Mouse (Mus musculus) forebrain, embryonic 13.5 days (tissue): ENCODE results near the gene Kxd1. TPM values are rescaled to one million over a fixed set of nuclear protein-coding genes. Genes with fewer than 3 reads are reported as not detected.

Source experiments
- ATAC-seq: fragments of 200-750 bp; cut with Nextera tagmentation; 2 replicates; pipeline ENCODE4 v1.8.0; 2017
- H3K27ac ChIP-seq: fragments of 300-500 bp; sonication (generic); 2 replicates; pipeline ENCODE4 v1.5.1; 2015; ENCODE audit warnings: inconsistent platforms, mild to moderate bottlenecking, moderate library complexity
- H3K27me3 ChIP-seq: fragments of 300-500 bp; sonication (generic); 2 replicates; pipeline ENCODE4 v1.6.1; 2015; ENCODE audit warnings: mild to moderate bottlenecking, inconsistent platforms
- H3K36me3 ChIP-seq: fragments of 300-500 bp; sonication (generic); 2 replicates; pipeline ENCODE4 v1.6.1; 2015; ENCODE audit warnings: mild to moderate bottlenecking, inconsistent platforms; ENCODE audit not compliant: poor library complexity, severe bottlenecking
- H3K4me1 ChIP-seq: fragments of 300-500 bp; sonication (generic); 2 replicates; pipeline ENCODE4 v1.6.1; 2015; ENCODE audit warnings: inconsistent platforms
- H3K4me2 ChIP-seq: fragments of 300-500 bp; sonication (generic); 2 replicates; pipeline ENCODE4 v1.6.1; 2015; ENCODE audit warnings: inconsistent platforms, mild to moderate bottlenecking, moderate library complexity
- H3K4me3 ChIP-seq: fragments of 300-500 bp; sonication (generic); 2 replicates; pipeline ENCODE4 v1.5.1; 2015; ENCODE audit warnings: mild to moderate bottlenecking, inconsistent platforms
- H3K9ac ChIP-seq: fragments of 300-500 bp; sonication (generic); 2 replicates; pipeline ENCODE4 v1.6.1; 2015; ENCODE audit warnings: mild to moderate bottlenecking, inconsistent platforms
- H3K9me3 ChIP-seq: fragments of 300-500 bp; sonication (generic); replicated peaks from 2 replicates; pipeline ENCODE4 v1.6.1; 2016; ENCODE audit warnings: inconsistent platforms
- WGBS: fragments of 180-500 bp; shearing (Covaris S2); methylation state at CpG from one replicate; pipeline ENCODE4 v1.1.7; 2015; 5-methylcytosine and 5-hydroxymethylcytosine counted together
- polyA plus RNA-seq: library from polyadenylated mRNA; unstranded; fragments of >200 nt; fragmentation: Nextera tagmentation; extraction: Ambion mirVana; gene quantifications from 2 replicates; pipeline ENCODE4 v1.2.1, GENCODE M21; 2015

Kxd1 gene
- polyA plus RNA-seq, 1 experiment from 2014 or later = 53.6 TPM

DNA sequence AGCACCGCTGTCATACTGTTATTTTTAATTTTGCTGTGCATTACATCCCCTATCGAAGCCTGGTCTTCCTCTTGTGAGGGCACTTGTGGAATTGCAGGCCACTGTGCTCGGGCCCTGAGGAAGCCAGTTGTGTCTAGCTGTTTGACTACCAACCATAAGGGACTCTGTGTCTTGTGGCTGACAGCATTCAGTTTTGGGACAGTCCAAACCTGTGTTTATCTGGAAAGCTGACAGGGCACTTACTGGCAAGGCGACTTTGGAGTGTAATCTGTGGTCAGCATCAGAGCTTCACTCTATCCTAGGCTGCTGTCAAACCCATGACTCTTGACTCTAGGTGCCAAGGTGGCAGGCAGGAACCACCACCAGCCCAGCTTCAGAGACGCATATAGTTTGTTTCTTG, 13.3 kb upstream of the Kxd1 start:
- H3K27me3 ChIP-seq = no peaks in the 10 kb centered on the region
- WGBS = 84% methylated on average over 5 of the region's 5 CpGs
- peak overlapping the region; percentile 81; the same call in 1 of the 2 replicates for H3K4me3 ChIP-seq
- no peaks in the 10 kb centered on the region for H3K9me3 ChIP-seq
- H3K4me1 ChIP-seq = peaks cover 33% of the 10 kb centered on the region
- no peak for ATAC-seq
- no peak overlapping the region for H3K27ac ChIP-seq
- H3K36me3 ChIP-seq = peaks cover 11% of the 10 kb centered on the region
- H3K9ac ChIP-seq = peak overlapping the region; percentile 91
- peak overlapping the region; percentile 97 for H3K4me2 ChIP-seq

DNA sequence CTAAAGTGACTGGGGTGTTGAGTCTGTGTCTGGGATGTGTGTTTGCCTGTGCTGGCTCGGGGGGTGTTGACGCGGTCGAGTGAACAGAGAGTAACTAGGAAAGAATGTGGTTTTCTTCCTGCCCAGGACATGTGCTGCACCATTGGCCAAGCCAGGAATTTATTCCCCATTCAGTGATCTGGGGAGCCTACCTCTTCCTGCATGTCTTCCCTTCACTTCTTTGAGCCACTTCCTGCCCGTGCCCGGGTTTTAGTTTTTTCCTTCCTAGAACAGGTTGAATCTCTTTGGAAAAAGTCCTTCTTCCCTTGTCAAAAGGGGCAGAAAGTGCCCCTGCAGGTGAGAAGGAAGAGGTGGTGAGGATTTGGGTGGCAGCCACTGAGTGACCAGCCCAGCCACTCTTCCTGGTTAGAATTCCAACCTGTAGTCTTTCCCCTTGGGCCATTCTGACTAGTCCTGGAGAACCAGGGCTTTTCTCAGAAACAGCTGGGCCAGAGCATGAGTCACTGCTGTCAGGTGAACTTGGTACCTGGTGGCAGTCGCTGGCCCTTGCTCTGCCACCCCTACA, 12.8 kb upstream of the Kxd1 start:
- H3K36me3 ChIP-seq = peaks cover 16% of the 10 kb centered on the region
- H3K4me2 ChIP-seq = peak overlapping the region; percentile 97
- H3K27ac ChIP-seq = no peak overlapping the region
- H3K27me3 ChIP-seq = no peaks in the 10 kb centered on the region
- H3K4me3 ChIP-seq = peak overlapping the region; percentile 81
- 52% methylated on average over 7 of the region's 7 CpGs for WGBS
- H3K4me1 ChIP-seq = peaks cover 33% of the 10 kb centered on the region
- no peaks in the 10 kb centered on the region for H3K9me3 ChIP-seq
- peak overlapping the region; percentile 91 for H3K9ac ChIP-seq
- no peak for ATAC-seq

DNA sequence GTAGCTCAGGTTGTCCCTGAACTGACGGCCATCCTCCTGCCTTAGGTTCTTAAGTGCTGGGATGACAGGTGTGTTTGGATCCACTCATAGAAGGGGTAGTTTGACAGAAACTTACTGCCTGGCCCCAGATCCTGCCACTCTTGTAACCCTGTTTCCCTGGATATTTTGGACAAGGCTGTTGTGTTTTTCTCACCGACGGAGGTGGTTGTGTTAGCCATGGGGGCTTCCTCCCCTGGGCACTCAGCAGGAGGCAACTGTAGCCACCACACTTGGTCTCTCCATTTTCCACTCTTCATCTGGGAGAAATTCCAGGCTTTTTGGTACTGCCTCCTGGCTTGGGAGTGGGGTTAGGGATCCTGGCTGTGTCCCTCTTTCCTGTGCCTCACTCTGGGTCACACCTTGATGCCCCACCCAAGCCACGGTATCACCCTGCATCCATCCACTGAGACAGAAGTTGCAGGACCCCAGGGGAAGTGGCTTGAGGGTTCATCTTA, 12.3 kb upstream of the Kxd1 start:
- Histone ChIP-seq H3K9me3 (no peaks in the 10 kb centered on the region), H3K4me1 (peaks cover 33% of the 10 kb centered on the region), H3K36me3 (peaks cover 21% of the 10 kb centered on the region), H3K9ac (peak overlapping the region; percentile 91), H3K27ac (no peak overlapping the region), H3K4me3 (peak overlapping the region; percentile 81), H3K27me3 (no peaks in the 10 kb centered on the region), H3K4me2 (peak overlapping the region; percentile 97)
- WGBS = 15% methylated on average over 4 of the region's 4 CpGs
- ATAC-seq = no peak

DNA sequence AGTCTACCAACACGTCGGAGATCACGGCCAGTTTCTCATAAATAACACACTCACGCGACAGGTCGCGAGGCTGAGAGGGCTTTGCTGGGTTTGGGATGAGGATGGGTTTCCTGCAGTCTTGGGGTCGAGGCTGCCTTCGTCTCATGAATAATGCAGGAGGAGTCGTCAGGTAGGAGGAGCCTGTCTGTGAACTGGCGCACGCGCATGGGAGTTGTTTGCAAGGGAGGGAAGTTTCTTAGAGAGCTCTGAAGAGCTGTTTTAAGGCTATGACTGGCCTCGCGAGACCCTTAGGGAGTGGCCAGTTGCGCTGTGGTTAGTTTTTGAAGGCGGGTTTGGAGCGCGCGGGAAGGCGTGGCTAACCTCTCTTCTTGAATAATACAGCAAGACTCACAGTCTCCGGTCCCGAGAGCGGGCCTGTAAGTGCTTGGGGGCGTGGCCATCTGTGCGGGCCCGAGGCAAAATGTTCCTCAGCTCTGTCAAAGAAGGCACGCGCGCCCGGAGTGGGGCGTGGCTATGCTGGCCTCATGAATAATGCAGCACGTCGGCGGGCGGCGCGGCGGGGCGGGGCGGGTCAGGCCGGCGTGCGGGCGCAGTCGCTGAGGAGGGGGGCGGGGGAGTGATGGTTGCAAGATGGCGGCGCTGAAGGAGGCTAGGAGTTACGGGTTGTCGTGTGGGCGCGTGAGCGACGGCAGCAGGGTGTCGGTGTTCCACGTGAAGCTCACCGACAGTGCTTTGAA, 11.5 kb upstream of the Kxd1 start, which contains the start of gene Ell:
TSS of gene Ell (plus strand) at position 381 of the 737 bp plus-strand sequence.
- Histone ChIP-seq H3K4me2 (peak within 1 kb of the TSS; percentile 97), H3K27me3 (no peaks in the 10 kb centered on the region), H3K9me3 (no peaks in the 10 kb centered on the region), H3K4me3 (peak within 1 kb of the TSS; percentile 81), H3K27ac (peak within 1 kb of the TSS; percentile 93), H3K36me3 (peaks cover 29% of the 10 kb centered on the region), H3K4me1 (peaks cover 33% of the 10 kb centered on the region), H3K9ac (peak within 1 kb of the TSS; percentile 91)
- ATAC-seq = peak; percentile 90
- under 1% methylated on average over 58 of the region's 58 CpGs for WGBS

DNA sequence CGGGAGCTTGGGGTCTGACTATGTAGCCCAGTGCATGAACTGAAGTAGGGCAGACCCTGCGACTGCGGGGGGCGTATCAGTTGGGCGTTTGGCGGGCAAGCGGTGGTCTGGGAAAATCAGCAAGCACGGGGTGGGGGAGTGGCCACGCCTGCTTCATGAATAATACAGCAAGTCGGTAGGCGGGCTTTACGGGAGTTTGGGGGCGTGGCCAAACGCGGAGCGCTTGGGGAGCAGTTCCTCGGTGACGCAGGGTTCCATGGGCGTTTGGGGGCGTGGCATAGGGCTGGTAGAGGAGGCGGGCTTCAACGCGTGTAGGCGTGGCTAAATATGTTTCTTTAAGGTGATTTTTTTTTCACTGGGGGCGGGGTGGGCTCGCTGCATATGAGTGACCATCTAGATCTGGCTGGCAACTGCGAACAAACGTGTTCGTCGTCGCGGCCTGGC, 10.9 kb upstream of the Kxd1 start:
- WGBS = under 1% methylated on average over 32 of the region's 32 CpGs

DNA sequence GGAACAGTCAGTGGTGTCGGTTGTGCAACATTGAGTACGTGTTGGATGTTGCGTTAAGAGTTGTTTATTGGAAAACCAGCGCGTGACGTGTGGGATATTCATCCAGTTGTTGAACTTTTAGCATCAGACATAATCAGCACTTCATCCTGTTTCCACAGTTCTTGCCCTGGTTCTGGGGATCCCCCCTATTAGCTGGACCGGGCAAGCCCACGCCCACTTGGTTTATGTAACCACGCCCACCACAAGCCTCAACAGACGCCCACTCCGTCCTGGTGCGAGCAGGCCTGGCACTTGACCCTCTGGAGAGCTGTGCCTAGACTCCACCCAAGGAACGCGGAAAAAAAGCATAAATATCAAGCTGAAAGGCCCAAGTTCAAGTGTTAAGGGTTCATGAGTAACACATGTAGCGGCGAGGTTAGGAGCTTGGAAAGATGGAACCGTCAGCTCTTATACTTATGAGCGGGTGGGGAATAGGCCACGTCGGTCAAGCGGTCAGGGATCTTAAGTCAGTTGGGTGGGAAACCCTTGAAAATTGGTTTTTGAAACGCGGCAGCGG, 10.3 kb upstream of the Kxd1 start:
- ATAC-seq = peak; percentile 6
- peaks cover 33% of the 10 kb centered on the region for H3K4me1 ChIP-seq
- H3K9me3 ChIP-seq = no peaks in the 10 kb centered on the region
- 16% methylated on average over 24 of the region's 24 CpGs for WGBS
- peaks cover 41% of the 10 kb centered on the region for H3K36me3 ChIP-seq
- H3K4me3 ChIP-seq = peak overlapping the region; percentile 81
- H3K9ac ChIP-seq = peak overlapping the region; percentile 61
- no peaks in the 10 kb centered on the region for H3K27me3 ChIP-seq
- peak overlapping the region; percentile 97 for H3K4me2 ChIP-seq
- peak overlapping the region; percentile 79 for H3K27ac ChIP-seq

More for the DNA sequence above, 10.9 kb upstream of the Kxd1 start:
- peak overlapping the region; percentile 91 for H3K9ac ChIP-seq
- peaks cover 35% of the 10 kb centered on the region for H3K36me3 ChIP-seq
- H3K9me3 ChIP-seq = no peaks in the 10 kb centered on the region
- no peaks in the 10 kb centered on the region for H3K27me3 ChIP-seq
- H3K27ac ChIP-seq = peak overlapping the region; percentile 93
- peak overlapping the region; percentile 97 for H3K4me2 ChIP-seq
- H3K4me3 ChIP-seq = peak overlapping the region; percentile 81
- peaks cover 33% of the 10 kb centered on the region for H3K4me1 ChIP-seq
- peak; percentile 79 for ATAC-seq

DNA sequence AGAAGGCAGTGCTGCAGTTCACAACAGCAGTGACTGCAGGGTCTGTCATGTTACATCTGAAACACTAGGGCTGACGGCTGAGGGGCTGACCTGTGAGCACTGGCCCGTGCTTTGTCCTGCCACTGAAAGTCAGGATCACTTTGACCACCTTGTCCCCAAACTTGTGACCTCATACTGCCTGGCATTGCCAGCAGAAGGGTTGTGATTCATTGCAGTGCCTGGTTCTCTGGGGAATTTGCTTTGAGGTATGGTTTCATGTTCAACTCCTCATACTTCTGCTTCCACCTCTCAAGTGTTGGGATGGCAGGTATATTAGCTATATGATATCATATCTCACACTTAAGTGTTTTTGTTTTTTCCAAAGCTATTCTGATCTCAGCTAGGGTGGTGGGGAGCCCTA, 7.9 kb upstream of the Kxd1 start:
- H3K27me3 ChIP-seq = no peaks in the 10 kb centered on the region
- no peak overlapping the region for H3K27ac ChIP-seq
- no peak overlapping the region for H3K4me3 ChIP-seq
- H3K9me3 ChIP-seq = no peaks in the 10 kb centered on the region
- H3K9ac ChIP-seq = no peak overlapping the region
- peaks cover 65% of the 10 kb centered on the region for H3K36me3 ChIP-seq
- ATAC-seq = no peak
- peaks cover 16% of the 10 kb centered on the region for H3K4me1 ChIP-seq
- WGBS = 82% methylated on average over 2 of the region's 2 CpGs
- no peak overlapping the region for H3K4me2 ChIP-seq

DNA sequence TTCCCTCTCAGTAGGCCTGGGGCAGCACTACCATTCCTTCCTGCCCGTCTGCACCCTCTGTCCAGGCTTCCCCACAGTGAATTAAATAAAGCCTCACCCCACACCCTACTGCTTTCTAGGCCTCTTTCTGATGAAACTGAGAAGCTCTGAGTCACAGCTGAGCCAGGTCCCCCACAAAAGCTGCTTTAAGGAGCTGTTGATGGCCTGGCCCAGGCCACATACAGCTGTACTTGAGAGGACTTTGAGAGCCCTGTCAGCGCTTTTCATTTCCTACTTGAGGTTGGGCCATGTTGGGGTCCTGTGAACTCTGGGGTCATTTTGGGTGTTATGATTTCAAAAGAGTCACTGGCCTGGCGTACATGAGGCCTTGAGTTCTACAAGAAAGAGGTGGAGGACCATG, 7.5 kb upstream of the Kxd1 start:
- 95% methylated on average over 3 of the region's 3 CpGs for WGBS
- H3K27me3 ChIP-seq = no peaks in the 10 kb centered on the region
- peaks cover 68% of the 10 kb centered on the region for H3K36me3 ChIP-seq
- no peak overlapping the region for H3K4me3 ChIP-seq
- no peaks in the 10 kb centered on the region for H3K9me3 ChIP-seq
- no peak overlapping the region for H3K4me2 ChIP-seq
- no peak for ATAC-seq
- H3K27ac ChIP-seq = no peak overlapping the region
- peaks cover 11% of the 10 kb centered on the region for H3K4me1 ChIP-seq
- no peak overlapping the region for H3K9ac ChIP-seq

DNA sequence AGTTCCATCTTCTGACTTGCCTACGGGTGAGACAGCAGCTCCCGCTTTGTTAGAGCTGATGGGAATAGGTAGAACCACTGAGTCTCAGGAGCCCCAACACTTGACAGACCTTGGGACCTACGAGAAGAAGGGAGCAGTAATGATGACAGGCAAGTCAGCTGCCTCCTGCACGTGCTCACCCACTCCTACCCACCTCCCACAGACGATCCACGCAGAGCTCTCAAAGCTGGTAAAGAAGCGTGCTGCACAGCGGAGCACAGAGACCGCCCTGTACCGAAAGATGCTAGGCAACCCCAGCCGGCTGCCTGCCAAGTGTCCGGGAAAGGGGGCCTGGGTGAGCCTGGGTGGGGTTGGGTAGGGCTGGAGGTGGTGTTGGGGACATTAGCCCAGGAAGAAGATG, 6.5 kb upstream of the Kxd1 start:
- no peaks in the 10 kb centered on the region for H3K9me3 ChIP-seq
- no peaks in the 10 kb centered on the region for H3K27me3 ChIP-seq
- H3K4me1 ChIP-seq = peaks cover 11% of the 10 kb centered on the region
- H3K4me2 ChIP-seq = no peak overlapping the region
- no peak overlapping the region; the same call in 1 of the 2 replicates for H3K27ac ChIP-seq
- ATAC-seq = no peak
- H3K9ac ChIP-seq = no peak overlapping the region
- H3K36me3 ChIP-seq = peaks cover 77% of the 10 kb centered on the region
- H3K4me3 ChIP-seq = no peak overlapping the region
- 93% methylated on average over 12 of the region's 12 CpGs for WGBS

DNA sequence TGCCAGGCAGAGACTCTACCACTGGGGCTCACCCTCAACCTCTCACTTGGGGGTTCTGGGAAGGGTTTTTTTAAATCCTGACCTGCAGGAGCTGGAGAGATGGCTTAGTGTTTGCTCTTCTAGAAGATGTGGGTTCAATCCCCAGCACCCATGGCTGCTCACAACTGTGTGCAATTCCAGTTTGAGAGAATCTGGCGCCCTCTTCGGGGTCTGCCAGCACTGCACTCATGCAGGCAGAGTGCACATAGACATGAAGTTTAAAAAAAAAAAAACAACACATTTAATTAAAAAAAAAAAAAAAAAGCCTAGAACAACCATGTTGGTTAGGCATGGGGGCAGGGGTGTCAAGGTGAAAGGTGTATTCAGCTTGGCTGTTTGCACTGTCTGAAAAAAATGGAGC, 2.6 kb upstream of the Kxd1 start:
- Histone ChIP-seq H3K9me3 (no peaks in the 10 kb centered on the region), H3K36me3 (peaks cover 59% of the 10 kb centered on the region), H3K27ac (no peak overlapping the region), H3K9ac (no peak overlapping the region), H3K4me2 (no peak overlapping the region), H3K27me3 (no peaks in the 10 kb centered on the region), H3K4me1 (peaks cover 28% of the 10 kb centered on the region), H3K4me3 (no peak overlapping the region)
- ATAC-seq = no peak
- WGBS = 92% methylated on average over 2 of the region's 2 CpGs

DNA sequence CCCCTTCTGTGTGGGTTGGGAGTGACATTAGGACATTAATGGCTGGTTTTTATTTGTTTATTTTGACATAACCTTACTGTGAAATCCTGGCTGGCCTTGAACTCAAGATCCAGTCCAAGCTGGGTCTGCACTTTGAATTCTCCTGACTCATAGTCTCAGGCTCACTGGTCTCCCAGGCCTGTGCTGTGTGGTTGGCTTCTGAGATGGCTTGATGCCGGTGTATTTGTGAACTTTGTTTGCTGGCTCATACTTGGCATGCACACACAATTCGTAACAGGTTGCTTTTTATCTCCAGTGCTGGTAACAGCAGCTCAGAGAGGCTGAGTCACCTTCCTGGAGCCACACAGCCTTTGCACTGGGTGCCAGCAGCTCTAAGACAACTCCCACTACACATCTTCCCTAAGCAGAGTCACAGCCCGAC, 2.0 kb upstream of the Kxd1 start:
- peaks cover 54% of the 10 kb centered on the region for H3K36me3 ChIP-seq
- 97% methylated on average over 3 of the region's 3 CpGs for WGBS
- peak overlapping the region; percentile 40; the same call in 1 of the 2 replicates for H3K9ac ChIP-seq
- H3K4me3 ChIP-seq = no peak overlapping the region
- H3K4me1 ChIP-seq = peaks cover 28% of the 10 kb centered on the region
- H3K9me3 ChIP-seq = no peaks in the 10 kb centered on the region
- no peak overlapping the region for H3K27ac ChIP-seq
- H3K27me3 ChIP-seq = no peaks in the 10 kb centered on the region
- no peak overlapping the region for H3K4me2 ChIP-seq
- ATAC-seq = no peak

DNA sequence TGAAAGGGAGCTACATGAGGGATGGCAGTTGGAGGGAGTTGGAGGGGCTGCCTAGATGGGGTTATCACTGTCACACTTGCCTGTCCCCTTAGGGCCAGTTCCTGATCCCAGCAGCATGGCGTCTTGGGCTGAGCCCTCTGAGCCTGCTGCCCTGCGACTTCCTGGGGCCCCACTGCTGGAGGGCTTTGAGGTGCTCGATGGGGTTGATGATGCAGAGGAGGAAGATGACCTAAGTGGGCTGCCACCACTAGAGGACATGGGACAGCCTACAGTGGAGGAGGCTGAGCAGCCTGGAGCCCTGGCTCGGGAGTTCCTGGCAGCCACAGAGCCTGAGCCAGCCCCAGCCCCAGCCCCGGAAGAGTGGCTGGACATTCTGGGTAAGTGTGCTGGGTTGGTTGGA, 1.5 kb upstream of the Kxd1 start:
- Histone ChIP-seq H3K27me3 (no peaks in the 10 kb centered on the region), H3K4me2 (peak overlapping the region; percentile 5; the same call in 1 of the 2 replicates), H3K4me3 (no peak overlapping the region), H3K9ac (peak overlapping the region; percentile 40), H3K36me3 (peaks cover 49% of the 10 kb centered on the region), H3K4me1 (peaks cover 28% of the 10 kb centered on the region), H3K27ac (no peak overlapping the region), H3K9me3 (no peaks in the 10 kb centered on the region)
- 84% methylated on average over 5 of the region's 5 CpGs for WGBS
- no peak for ATAC-seq
